Mouse (Mus musculus) spleen, adult 2 months (tissue): ENCODE data around the gene Pakap.

ENCODE experiments used
- CTCF ChIP-seq: fragments of 200-500 bp; IDR thresholded peaks from 2 replicates; pipeline ENCODE4 v1.5.1; 2011; ENCODE audit warnings: mild to moderate bottlenecking, inconsistent platforms; ENCODE audit not compliant: insufficient read depth, insufficient read length, insufficient replicate concordance; ENCODE audit errors: extremely low read depth
- POLR2A ChIP-seq: fragments of 200-500 bp; IDR thresholded peaks from 2 replicates; pipeline ENCODE4 v1.6.1; 2011; ENCODE audit warnings: low read depth, low read length, inconsistent platforms

DNA sequence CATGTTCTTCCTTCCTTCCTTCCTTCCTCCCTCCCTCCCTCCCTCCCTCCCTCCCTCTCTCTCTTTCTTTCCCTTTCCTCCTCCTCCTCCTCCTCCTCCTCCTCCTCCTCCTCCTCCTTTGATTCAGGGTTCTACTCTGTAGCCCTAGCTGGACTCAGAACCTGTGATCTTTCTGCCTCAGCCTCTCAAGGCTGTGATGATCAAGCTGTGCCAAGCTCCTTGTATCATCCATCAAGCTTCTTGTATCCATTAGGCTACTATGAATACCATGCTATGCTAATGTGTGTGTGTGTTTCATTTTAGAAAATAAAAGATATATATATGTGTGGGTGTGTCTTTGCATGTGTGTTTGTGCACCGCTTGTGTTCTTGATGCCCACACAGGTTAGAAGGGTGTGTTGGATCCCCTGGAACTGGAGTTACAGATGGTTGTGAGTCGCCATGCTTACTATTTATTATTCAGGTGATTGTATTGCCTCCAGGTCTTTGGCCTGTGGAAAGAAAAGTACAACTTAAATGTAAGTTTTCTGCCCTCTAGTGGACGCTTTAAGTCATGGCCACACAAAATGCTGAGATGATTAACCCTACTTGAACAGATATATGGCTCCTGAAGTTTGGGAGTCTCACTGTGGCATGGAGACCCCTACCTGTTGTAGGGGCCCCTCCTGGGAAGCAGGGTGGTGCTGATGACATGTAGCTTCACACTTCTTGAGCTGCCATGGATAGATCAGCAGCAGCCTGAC lies 359.7 kb downstream of the Pakap start:
- TF ChIP-seq CTCF (no peak), POLR2A (no peak)
